Mouse (Mus musculus) liver, embryonic 13.5 days (tissue): Measurements from ENCODE around the gene Mmgt2. TPM values are rescaled to one million over a fixed set of nuclear protein-coding genes. Genes with fewer than 3 reads are reported as not detected.
"Not testable (repeated sequence)": the region's sequence is repeated elsewhere in the genome, so short reads cannot be mapped to it uniquely, and the experiment has no call there.

Experiments
- ATAC-seq: fragments of 200-750 bp; cut with Nextera tagmentation; 2 replicates; pipeline ENCODE4 v1.8.0; 2017; ENCODE audit warnings: low read depth, mild to moderate bottlenecking, moderate number of reproducible peaks, moderate library complexity
- DNase-seq: peaks from one replicate; pipeline ENCODE4 v3.0.0; 2022
- H3K27ac ChIP-seq: fragments of 300-500 bp; sonication (generic); 2 replicates; pipeline ENCODE4 v1.5.1; 2015; ENCODE audit warnings: moderate library complexity, mild to moderate bottlenecking, inconsistent platforms
- H3K27me3 ChIP-seq: fragments of 300-500 bp; sonication (generic); 2 replicates; pipeline ENCODE4 v1.6.1; 2015; ENCODE audit warnings: mild to moderate bottlenecking, inconsistent platforms
- H3K36me3 ChIP-seq: fragments of 300-500 bp; sonication (generic); 2 replicates; pipeline ENCODE4 v1.6.1; 2015; ENCODE audit warnings: mild to moderate bottlenecking, inconsistent platforms
- H3K4me1 ChIP-seq: fragments of 300-500 bp; sonication (generic); replicated peaks from 2 replicates; pipeline ENCODE4 v1.6.1; 2015; ENCODE audit warnings: inconsistent platforms
- H3K4me2 ChIP-seq: fragments of 300-500 bp; sonication (generic); 2 replicates; pipeline ENCODE4 v1.6.1; 2015; ENCODE audit warnings: inconsistent platforms, mild to moderate bottlenecking, moderate library complexity
- H3K4me3 ChIP-seq: fragments of 300-500 bp; sonication (generic); replicated peaks from 2 replicates; pipeline ENCODE4 v1.5.1; 2015; ENCODE audit warnings: mild to moderate bottlenecking, inconsistent platforms
- H3K9ac ChIP-seq: fragments of 300-500 bp; sonication (generic); 2 replicates; pipeline ENCODE4 v1.6.1; 2015; ENCODE audit warnings: mild to moderate bottlenecking, inconsistent platforms
- H3K9me3 ChIP-seq: fragments of 300-500 bp; sonication (generic); replicated peaks from 2 replicates; pipeline ENCODE4 v1.6.1; 2016; ENCODE audit warnings: inconsistent platforms
- WGBS: fragments of 180-500 bp; shearing (Covaris S2); methylation state at CpG from one replicate; pipeline ENCODE4 v1.1.7; 2015; ENCODE audit not compliant: insufficient replicate concordance; 5-methylcytosine and 5-hydroxymethylcytosine counted together
- polyA plus RNA-seq: library from polyadenylated mRNA; unstranded; fragments of >200 nt; fragmentation: Nextera tagmentation; extraction: Ambion mirVana; gene quantifications from 2 replicates; pipeline ENCODE4 v1.2.1, GENCODE M21; 2015

The Mmgt2 gene
- polyA plus RNA-seq, 1 experiment from 2014 or later, result 12.2 TPM

DNA sequence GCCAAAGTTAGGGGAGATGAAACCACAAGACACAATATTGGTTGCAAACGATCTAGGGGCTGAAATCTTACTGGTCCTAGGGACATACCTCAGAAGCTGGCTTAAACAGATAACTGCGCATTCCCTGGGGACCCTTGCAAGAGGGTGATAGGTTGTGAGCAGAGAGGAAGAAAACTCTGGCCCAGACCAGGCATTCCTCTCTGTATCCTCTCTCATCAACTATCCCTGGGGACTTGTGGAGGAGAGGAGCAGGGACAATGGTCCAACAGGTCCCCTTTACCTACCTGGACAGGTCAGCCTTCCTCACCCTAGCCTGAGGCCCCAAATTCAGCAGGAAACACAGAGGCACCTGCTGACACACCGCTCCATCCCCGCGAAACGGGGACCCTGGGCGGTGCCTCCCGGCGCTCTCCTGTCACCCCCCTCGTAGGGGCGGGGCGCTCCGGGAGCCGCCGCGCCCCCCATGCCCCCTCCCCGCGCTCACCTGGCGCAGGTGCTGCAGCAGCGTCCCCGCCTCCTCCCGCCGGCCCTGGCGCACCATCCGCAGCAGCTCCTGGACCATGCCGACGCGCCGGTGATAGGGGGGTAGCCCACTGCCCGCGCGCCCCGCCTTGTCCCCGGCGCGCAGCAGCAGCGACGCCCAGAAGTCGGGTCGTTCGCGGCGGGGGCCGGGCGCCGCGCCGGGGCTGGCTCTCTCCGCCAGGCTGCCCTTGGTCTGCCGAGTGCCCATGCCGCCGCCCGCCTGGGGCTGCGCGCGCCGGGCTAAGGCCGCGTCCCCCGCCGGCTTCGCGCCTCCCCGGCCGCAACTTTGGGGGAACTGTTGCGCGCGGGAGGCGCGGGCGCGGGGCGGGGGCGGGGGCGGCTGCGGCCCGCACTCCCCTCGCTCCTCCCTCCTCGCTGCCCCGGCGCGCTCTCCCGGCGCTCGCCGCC, 538 bp upstream of the Mmgt2 start, which contains the start of gene Lrrc75a:
TSS of gene Lrrc75a (minus strand) at position 863 of the 930 bp plus-strand sequence.
- H3K36me3 ChIP-seq, result no peaks in the 10 kb centered on the region
- WGBS, result 2% methylated on average over 62 of the region's 86 CpGs
- H3K4me1 ChIP-seq, result peaks cover 71% of the 10 kb centered on the region
- H3K4me3 ChIP-seq, result peak within 1 kb of the TSS; percentile 74
- peak within 1 kb of the TSS; percentile 99 for H3K4me2 ChIP-seq
- no peak for DNase-seq
- no peaks in the 10 kb centered on the region for H3K9me3 ChIP-seq
- peak within 1 kb of the TSS; percentile 80 for H3K9ac ChIP-seq
- peaks cover 7% of the 10 kb centered on the region; the same call in 1 of the 2 replicates for H3K27me3 ChIP-seq
- H3K27ac ChIP-seq, result peak within 1 kb of the TSS; percentile 72
- no peak for ATAC-seq

DNA sequence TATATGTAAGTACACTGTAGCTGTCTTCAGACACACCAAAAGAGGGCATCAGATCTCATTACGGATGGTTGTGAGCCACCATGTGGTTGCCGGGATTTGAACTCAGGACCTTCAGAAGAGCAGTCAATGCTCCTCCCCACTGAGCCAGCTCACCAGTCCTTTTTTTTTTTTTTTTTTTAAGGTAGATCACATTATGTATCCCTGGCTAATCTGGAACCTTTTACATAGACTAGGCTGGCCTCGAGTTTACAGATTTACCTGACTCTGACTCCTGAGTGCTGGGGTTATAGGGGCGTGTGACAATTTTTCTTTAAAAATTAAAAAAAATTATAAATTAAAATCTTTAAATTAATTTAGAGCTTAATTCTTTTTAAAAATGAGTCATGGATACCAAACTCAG, 1.3 kb downstream of the Mmgt2 start:
- Histone ChIP-seq H3K4me3 (peak overlapping the region; percentile 74; the same call in 1 of the 2 replicates), H3K4me2 (peak overlapping the region; percentile 99; the same call in 1 of the 2 replicates), H3K4me1 (peaks cover 57% of the 10 kb centered on the region)
- not testable (repeated sequence) for H3K9me3 ChIP-seq, H3K27ac ChIP-seq, H3K36me3 ChIP-seq, H3K27me3 ChIP-seq, DNase-seq, H3K9ac ChIP-seq, ATAC-seq
- WGBS, result 76% methylated on average over 4 of the region's 4 CpGs

DNA sequence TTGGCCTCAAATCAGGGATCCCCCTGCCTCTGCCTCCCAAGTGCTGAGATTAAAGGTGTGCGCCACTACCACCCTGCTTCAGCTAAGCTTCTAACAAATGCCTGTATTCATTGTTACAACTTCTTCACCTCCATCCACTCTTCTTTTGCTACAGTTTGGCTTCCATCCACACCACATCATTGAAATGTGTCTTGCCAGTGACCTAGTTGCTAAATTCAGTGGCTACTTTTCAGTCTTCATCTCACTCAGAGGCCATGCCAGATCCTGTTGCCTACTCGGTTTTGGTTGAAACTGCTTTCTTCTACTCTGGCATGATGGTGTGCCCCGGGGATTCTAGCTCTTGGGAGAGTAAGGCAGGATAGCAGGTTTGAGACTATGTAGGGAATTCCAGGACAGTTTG, 3.1 kb downstream of the Mmgt2 start:
- DNase-seq, result no peak
- no peak overlapping the region for H3K27ac ChIP-seq
- no peaks in the 10 kb centered on the region for H3K36me3 ChIP-seq
- ATAC-seq, result no peak
- H3K9me3 ChIP-seq, result no peaks in the 10 kb centered on the region
- H3K9ac ChIP-seq, result no peak overlapping the region
- no peak overlapping the region for H3K4me3 ChIP-seq
- H3K27me3 ChIP-seq, result peaks cover 7% of the 10 kb centered on the region; the same call in 1 of the 2 replicates
- H3K4me1 ChIP-seq, result peaks cover 40% of the 10 kb centered on the region
- H3K4me2 ChIP-seq, result no peak overlapping the region
- WGBS, result 77% methylated on average over 3 of the region's 3 CpGs

DNA sequence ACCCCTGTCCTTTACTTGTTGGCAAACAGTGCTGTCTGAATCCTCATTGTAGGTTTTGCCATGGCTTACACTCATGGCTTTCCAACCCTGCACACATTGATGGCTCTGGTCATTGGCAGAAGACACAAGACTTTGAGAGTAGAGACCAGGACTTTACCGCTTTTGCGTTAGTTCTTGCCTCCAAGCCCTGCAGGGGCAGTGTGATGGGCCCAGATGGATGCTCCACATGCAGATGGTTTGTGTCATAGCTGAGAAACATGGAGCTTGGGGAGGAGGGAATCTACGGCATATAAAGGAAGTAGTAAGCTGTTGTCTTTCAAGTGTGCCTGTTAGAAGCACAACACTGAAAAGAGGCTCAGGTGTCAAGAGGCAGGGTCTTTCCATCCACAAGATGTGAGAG, 3.6 kb downstream of the Mmgt2 start:
- 80% methylated on average over 3 of the region's 3 CpGs for WGBS
- Histone ChIP-seq H3K36me3 (no peaks in the 10 kb centered on the region), H3K27ac (no peak overlapping the region), H3K9me3 (no peaks in the 10 kb centered on the region), H3K4me2 (no peak overlapping the region), H3K27me3 (peaks cover 7% of the 10 kb centered on the region; the same call in 1 of the 2 replicates), H3K4me3 (no peak overlapping the region), H3K4me1 (peaks cover 35% of the 10 kb centered on the region), H3K9ac (no peak overlapping the region)
- ATAC-seq, result no peak
- DNase-seq, result no peak

DNA sequence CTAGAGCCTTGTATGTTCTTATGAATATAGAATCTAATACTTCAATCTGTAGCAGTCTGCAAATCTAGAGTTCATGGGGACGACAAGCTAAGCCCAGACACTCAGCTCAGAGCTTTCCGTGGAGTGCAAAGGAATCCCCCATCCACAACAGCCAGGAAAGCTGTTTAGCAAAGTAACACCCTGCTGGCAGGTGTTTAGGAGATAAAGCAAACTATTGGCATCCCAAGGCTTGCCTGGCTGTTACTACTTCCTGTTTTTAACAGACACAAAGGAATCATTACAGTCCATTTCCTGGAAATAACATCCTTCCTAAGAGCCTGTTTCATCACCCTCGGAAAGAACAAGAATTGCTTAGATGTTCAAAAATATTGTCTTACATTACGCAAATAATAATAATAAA, 12.4 kb downstream of the Mmgt2 start:
- Histone ChIP-seq H3K36me3 (0 out of 2 replicates have a peak, but pooled peaks cover 3% of the 10 kb centered on the region), H3K4me3 (no peak overlapping the region), H3K9me3 (no peaks in the 10 kb centered on the region), H3K4me2 (no peak overlapping the region), H3K4me1 (no peaks in the 10 kb centered on the region), H3K27me3 (no peaks in the 10 kb centered on the region), H3K27ac (no peak overlapping the region), H3K9ac (no peak overlapping the region)
- ATAC-seq (no peak), DNase-seq (no peak)
- WGBS, result 41% methylated on average over 4 of the region's 4 CpGs

DNA sequence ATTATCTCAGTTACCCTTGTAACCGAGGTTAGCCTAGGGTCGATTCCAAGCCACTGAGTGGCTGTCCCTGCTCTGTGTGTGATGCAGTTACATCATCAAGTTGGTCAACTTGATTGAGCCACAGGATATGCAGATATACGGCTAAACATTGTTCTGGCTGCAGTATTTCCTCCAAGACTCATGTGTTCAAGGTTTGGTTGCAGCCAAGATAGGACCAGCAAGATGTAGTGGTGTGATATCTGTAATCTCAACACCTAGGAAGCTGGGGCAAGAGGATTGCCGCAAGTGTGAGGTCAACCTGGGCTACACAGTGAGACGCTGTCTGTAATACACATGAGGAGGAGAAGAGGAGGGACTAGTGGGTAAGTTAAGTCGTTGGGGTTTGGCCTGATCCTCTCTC, 15.8 kb downstream of the Mmgt2 start:
- WGBS, result 55% methylated on average over 6 of the region's 6 CpGs
- Histone ChIP-seq H3K9me3 (no peaks in the 10 kb centered on the region), H3K27me3 (no peaks in the 10 kb centered on the region), H3K27ac (no peak overlapping the region), H3K4me3 (no peak overlapping the region), H3K4me1 (no peaks in the 10 kb centered on the region), H3K9ac (no peak overlapping the region), H3K36me3 (0 out of 2 replicates have a peak, but pooled peaks cover 3% of the 10 kb centered on the region), H3K4me2 (no peak overlapping the region)
- DNase-seq (no peak), ATAC-seq (no peak)

DNA sequence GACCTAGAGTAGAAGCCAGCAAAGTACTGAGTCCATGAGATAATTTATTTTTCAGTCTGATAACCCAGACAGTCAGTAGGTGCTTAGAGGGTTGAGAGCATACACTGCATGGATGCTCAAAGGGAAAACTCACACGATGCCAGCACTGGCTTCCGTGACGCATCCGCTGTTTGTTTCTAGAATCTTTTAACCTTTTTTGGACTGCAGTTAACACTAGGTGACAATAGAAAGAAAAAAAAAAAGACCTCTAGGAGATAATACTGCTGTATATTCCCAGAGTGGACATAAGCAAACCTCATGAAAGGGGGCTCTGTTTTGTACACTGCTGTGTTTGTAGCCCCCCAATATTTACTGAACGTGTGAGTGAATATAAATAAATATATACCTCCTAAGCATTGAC, 20.5 kb downstream of the Mmgt2 start:
- 82% methylated on average over 5 of the region's 5 CpGs for WGBS
- Histone ChIP-seq H3K4me1 (no peaks in the 10 kb centered on the region), H3K9me3 (no peaks in the 10 kb centered on the region), H3K4me2 (no peak overlapping the region), H3K9ac (no peak overlapping the region), H3K4me3 (no peak overlapping the region), H3K27ac (no peak overlapping the region), H3K27me3 (no peaks in the 10 kb centered on the region), H3K36me3 (no peaks in the 10 kb centered on the region)
- ATAC-seq (no peak), DNase-seq (no peak)

DNA sequence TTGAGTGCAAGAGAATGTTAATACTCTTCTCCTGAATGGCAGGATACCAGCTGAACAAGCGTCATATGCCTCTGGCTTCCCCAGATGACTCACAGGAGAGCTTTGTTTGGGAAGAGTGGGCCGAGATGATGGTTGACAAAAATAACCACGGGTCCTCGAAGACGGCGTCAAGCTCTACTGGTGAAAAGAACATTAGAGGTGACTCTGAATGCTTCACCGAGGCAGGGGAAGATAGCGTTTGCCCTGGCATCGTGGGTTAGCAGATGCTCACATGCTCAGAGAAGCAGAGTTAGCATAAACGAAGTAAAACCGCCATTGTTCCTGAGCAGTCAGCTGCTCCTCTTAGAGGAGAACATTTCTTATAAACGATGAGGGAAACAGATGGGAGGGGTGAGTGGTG, 21.0 kb downstream of the Mmgt2 start:
- ATAC-seq, result no peak
- no peak overlapping the region for H3K4me2 ChIP-seq
- no peaks in the 10 kb centered on the region for H3K27me3 ChIP-seq
- no peaks in the 10 kb centered on the region for H3K4me1 ChIP-seq
- DNase-seq, result no peak
- H3K9me3 ChIP-seq, result no peaks in the 10 kb centered on the region
- no peak overlapping the region for H3K27ac ChIP-seq
- no peak overlapping the region for H3K9ac ChIP-seq
- 45% methylated on average over 12 of the region's 12 CpGs for WGBS
- no peaks in the 10 kb centered on the region for H3K36me3 ChIP-seq
- H3K4me3 ChIP-seq, result no peak overlapping the region

DNA sequence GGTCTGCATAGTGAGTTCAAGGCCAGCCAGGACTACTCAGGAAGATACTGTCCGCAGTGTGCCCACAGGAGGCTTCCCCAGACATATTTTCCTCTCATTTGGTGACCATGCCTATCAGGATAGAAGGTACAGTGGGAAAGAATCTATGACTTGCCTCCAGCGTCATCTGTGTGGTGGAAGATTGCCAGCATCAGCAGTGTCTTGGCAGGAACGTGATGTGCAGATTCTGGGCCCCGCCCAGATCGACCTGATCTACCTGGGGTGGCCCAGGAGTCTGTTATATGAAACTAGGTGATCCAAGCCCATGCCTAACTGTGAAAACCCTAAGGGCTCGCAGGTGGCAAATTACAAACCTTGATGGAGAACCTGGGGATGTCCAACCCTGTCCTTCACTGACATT, 21.5 kb downstream of the Mmgt2 start:
- Histone ChIP-seq H3K9me3 (no peaks in the 10 kb centered on the region), H3K27me3 (no peaks in the 10 kb centered on the region), H3K27ac (no peak overlapping the region), H3K4me2 (no peak overlapping the region), H3K4me1 (no peaks in the 10 kb centered on the region), H3K4me3 (no peak overlapping the region), H3K36me3 (no peaks in the 10 kb centered on the region), H3K9ac (no peak overlapping the region)
- no peak for DNase-seq
- 58% methylated on average over 6 of the region's 6 CpGs for WGBS
- no peak for ATAC-seq

DNA sequence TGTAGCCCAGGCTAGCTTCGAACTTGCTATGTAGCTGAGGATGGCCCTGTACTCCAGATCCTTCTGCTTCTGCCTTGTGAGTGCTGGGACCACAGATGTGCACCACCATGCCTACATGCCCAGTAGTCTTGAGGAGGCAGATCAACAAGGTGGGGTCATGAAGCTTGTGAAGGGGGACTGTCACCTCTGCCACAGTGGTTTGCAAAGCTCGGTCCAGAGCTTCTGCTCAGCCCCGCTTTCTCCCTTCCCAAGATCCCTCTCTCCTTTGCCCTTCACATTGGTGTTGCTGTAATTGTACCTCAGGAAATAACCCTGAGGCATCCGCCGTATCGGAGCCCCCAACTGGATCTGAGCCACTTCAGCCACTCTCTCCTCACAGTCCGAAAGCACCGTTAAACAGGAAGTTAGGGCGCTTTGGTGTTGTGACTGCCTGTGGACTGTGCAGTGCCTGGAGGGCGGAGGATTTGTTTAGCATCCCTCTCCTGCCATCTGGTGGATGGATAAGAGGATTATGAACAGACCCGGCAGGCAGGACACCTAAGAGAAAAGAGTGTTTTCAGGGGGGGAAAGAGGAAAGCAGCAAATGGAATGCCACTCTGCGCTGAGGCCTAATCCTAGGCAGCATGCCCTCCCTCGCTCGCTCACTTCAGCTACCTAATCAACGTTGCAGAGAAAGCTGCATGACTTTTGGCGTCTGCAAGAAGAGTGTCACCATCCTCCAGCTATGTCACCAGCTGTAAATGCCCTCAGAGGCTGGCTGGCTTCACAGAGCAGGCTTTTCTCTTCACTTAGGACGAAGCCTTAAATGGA, 27.2 kb downstream of the Mmgt2 start:
- Histone ChIP-seq H3K4me3 (peak overlapping the region; percentile 29), H3K9me3 (no peaks in the 10 kb centered on the region), H3K36me3 (no peaks in the 10 kb centered on the region), H3K4me1 (0 out of 2 replicates have a peak, but pooled peaks cover 4% of the 10 kb centered on the region), H3K27ac (no peak overlapping the region), H3K9ac (peak overlapping the region; percentile 42; the same call in 1 of the 2 replicates), H3K4me2 (peak overlapping the region; percentile 48), H3K27me3 (no peaks in the 10 kb centered on the region)
- 17% methylated on average over 17 of the region's 17 CpGs for WGBS
- ATAC-seq (peak; percentile 74; the same call in 1 of the 2 replicates), DNase-seq (peak; percentile 37)

DNA sequence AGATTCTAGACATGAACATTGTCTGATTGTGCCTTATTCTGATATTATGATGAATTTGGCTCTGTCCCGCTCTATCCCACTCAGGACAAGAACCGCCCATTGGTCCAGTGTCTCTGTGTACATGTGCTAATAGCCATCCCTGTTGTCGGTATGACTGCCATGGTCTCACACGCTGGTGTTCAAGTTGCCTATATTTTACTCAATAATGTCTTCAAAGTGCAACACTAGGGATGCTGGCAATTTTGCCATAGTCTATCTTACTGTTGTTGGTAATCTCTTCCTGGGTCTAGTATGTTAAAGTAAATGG, 27.8 kb downstream of the Mmgt2 start:
- no peaks in the 10 kb centered on the region for H3K9me3 ChIP-seq
- no peak overlapping the region for H3K9ac ChIP-seq
- H3K4me2 ChIP-seq, result no peak overlapping the region
- no peaks in the 10 kb centered on the region for H3K27me3 ChIP-seq
- 81% methylated on average over 4 of the region's 4 CpGs for WGBS
- no peak for ATAC-seq
- 0 out of 2 replicates have a peak, but pooled peaks cover 4% of the 10 kb centered on the region for H3K4me1 ChIP-seq
- H3K27ac ChIP-seq, result no peak overlapping the region
- DNase-seq, result no peak
- no peaks in the 10 kb centered on the region for H3K36me3 ChIP-seq
- H3K4me3 ChIP-seq, result no peak overlapping the region
